Mouse (Mus musculus): ENCODE measurements around the gene Rbfox3. TPM values are rescaled to one million over a fixed set of nuclear protein-coding genes. Genes with fewer than 3 reads are reported as not detected.

The Rbfox3 gene
- polyA plus RNA-seq, 1 experiment from 2014 or later, result 0.35 TPM

- no peak overlapping the region for H3K4me2 ChIP-seq (ENCODE audit: low read depth, low read length)
- H3K9me3 ChIP-seq (ENCODE audit: control insufficient read depth, low read length), result no peaks in the 10 kb centered on the region
- H3K9ac ChIP-seq (ENCODE audit: low read length), result no peak overlapping the region
- no peak overlapping the region for H3K27ac ChIP-seq (ENCODE audit: low read length)
- no peak overlapping the region for H3K4me3 ChIP-seq (ENCODE audit: low read length)
- H3K27me3 ChIP-seq (ENCODE audit: control insufficient read depth, insufficient read depth, low read depth, low read length), result peaks cover 22% of the 10 kb centered on the region
- H3K4me1 ChIP-seq (replicated peaks; ENCODE audit: control insufficient read depth, insufficient read depth, low read length), result no peaks in the 10 kb centered on the region; the same call in 1 of the 2 replicates
- no peaks in the 10 kb centered on the region for H3K36me3 ChIP-seq (ENCODE audit: control insufficient read depth, insufficient read depth, low read length)
- ATAC-seq (ENCODE audit: low read depth), result no peak
- WGBS, result 42% methylated on average over 6 of the region's 6 CpGs
These were observed 408.4 kb downstream of the Rbfox3 start for GRCm38 (mm10) chr11:118502990-118503389.

DNA sequence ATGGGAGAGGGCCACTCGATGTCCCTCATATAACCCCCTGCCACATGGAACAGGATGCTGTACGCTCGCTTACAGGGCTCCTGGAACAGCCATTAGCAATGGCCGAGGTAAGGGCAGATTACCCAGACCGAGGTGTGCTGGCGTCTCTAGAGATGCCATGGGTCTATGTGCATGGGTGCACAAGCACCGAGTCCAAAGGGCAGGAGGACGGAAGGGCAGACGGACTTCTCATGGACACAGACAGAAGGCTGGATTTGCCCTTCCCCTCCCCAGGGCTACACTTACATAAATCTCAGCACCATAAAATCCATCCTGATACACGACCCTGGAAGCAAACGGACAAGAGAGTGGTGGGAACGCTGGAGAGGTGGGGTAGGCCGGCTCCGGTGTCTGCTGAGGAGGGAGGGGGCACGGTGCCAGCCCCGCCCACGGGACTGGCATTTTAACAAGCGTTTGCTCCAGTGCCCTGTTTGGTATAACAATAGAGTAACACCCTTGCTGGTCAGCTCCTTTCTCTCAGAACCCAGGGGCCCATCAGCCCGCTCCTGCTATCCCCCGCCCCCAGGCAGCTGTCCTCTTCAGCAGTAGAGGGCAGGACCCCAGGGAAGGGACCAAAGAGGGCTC is 415.2 kb downstream of the Rbfox3 start:
- no peak overlapping the region for H3K4me2 ChIP-seq (ENCODE audit: low read depth, low read length)
- ATAC-seq (ENCODE audit: low read depth), result no peak

GRCm38 (mm10) chr11:118495065-118495464 is 416.3 kb downstream of the Rbfox3 start:
- Histone ChIP-seq H3K9me3 (ENCODE audit: control insufficient read depth, low read length) (no peaks in the 10 kb centered on the region), H3K27ac (ENCODE audit: low read length) (no peak overlapping the region), H3K9ac (ENCODE audit: low read length) (no peak overlapping the region), H3K36me3 (ENCODE audit: control insufficient read depth, insufficient read depth, low read length) (no peaks in the 10 kb centered on the region), H3K4me2 (ENCODE audit: low read depth, low read length) (no peak overlapping the region), H3K4me3 (ENCODE audit: low read length) (no peak overlapping the region), H3K4me1 (replicated peaks; ENCODE audit: control insufficient read depth, insufficient read depth, low read length) (0 out of 2 replicates have a peak, but pooled peaks cover 2% of the 10 kb centered on the region), H3K27me3 (ENCODE audit: control insufficient read depth, insufficient read depth, low read depth, low read length) (no peaks in the 10 kb centered on the region)
- 32% methylated on average over 5 of the region's 5 CpGs for WGBS
- no peak for ATAC-seq (ENCODE audit: low read depth)

More for the DNA sequence above, 415.2 kb downstream of the Rbfox3 start:
- H3K4me3 ChIP-seq (ENCODE audit: low read length), result no peak overlapping the region
- H3K27me3 ChIP-seq (ENCODE audit: control insufficient read depth, insufficient read depth, low read depth, low read length), result no peaks in the 10 kb centered on the region
- H3K4me1 ChIP-seq (replicated peaks; ENCODE audit: control insufficient read depth, insufficient read depth, low read length), result no peaks in the 10 kb centered on the region
- H3K27ac ChIP-seq (ENCODE audit: low read length), result no peak overlapping the region
- no peak overlapping the region for H3K9ac ChIP-seq (ENCODE audit: low read length)
- WGBS, result 67% methylated on average over 20 of the region's 20 CpGs
- H3K9me3 ChIP-seq (ENCODE audit: control insufficient read depth, low read length), result no peaks in the 10 kb centered on the region
- H3K36me3 ChIP-seq (ENCODE audit: control insufficient read depth, insufficient read depth, low read length), result no peaks in the 10 kb centered on the region

DNA sequence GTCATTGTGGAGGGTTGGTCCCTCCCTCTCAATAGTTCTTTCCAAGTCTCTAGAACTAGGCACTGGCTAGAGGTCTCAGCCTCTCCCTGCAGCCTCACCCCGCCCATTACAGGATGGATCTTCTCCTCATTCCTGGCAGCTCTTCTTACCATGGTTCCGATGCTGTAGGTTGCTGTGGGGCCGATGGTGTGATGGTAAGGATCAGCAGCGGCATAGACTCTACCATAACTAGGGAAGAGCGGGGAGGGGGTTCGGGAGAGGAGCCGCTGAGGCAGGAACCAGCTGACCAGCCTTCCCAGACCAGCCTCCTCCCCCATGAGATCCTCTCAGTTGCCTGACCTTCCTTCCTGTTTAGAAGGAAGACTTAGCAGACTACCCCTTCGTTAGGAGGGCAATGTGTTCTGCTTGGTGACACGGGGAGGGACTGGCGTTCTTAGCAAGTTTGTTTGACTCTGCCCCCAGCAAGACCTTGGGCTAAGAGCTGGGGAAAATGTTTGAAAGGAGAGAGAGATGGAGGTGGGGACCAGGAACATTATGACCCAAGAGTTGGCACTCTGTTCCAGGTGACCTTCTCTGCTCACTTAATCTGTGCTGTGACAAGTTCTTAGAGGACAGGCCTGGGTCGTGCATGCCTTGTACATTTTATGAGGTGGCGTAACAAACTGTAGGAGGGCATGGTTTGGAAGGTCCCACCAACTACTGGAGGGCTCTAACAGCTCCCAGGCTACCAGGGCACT is 417.2 kb downstream of the Rbfox3 start:
- Histone ChIP-seq H3K9me3 (ENCODE audit: control insufficient read depth, low read length) (no peaks in the 10 kb centered on the region), H3K9ac (ENCODE audit: low read length) (no peak overlapping the region), H3K4me2 (ENCODE audit: low read depth, low read length) (no peak overlapping the region), H3K27me3 (ENCODE audit: control insufficient read depth, insufficient read depth, low read depth, low read length) (no peaks in the 10 kb centered on the region), H3K4me1 (replicated peaks; ENCODE audit: control insufficient read depth, insufficient read depth, low read length) (0 out of 2 replicates have a peak, but pooled peaks cover 2% of the 10 kb centered on the region), H3K27ac (ENCODE audit: low read length) (peak overlapping the region; percentile 43; the same call in 1 of the 2 replicates), H3K4me3 (ENCODE audit: low read length) (no peak overlapping the region), H3K36me3 (ENCODE audit: control insufficient read depth, insufficient read depth, low read length) (no peaks in the 10 kb centered on the region)
- no peak for ATAC-seq (ENCODE audit: low read depth)
- 65% methylated on average over 12 of the region's 12 CpGs for WGBS

DNA sequence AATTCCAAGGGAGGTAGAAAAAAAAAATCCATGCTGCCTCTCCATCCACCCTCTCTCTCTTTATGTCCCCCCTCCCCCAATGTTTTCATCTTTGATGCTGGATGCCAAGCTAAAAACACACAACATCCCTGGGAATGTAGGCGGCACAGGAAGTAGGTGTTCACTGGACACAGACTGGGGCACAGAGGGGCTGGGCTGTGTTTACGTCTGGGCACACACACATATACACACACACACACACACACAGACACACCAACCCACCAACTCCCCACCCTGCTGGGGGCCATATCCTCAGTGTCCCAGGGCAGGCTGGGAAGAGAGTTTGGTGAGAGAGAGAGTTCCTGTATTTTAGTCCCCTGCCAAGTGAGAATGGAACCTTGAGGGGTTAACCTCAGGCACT is 417.9 kb downstream of the Rbfox3 start:
- H3K9ac ChIP-seq (ENCODE audit: low read length), result no peak overlapping the region
- no peak overlapping the region for H3K4me3 ChIP-seq (ENCODE audit: low read length)
- no peaks in the 10 kb centered on the region for H3K36me3 ChIP-seq (ENCODE audit: control insufficient read depth, insufficient read depth, low read length)
- 58% methylated on average over 2 of the region's 2 CpGs for WGBS
- 0 out of 2 replicates have a peak, but pooled peaks cover 2% of the 10 kb centered on the region for H3K4me1 ChIP-seq (replicated peaks; ENCODE audit: control insufficient read depth, insufficient read depth, low read length)
- ATAC-seq (ENCODE audit: low read depth), result no peak
- H3K27ac ChIP-seq (ENCODE audit: low read length), result peak overlapping the region; percentile 47
- H3K27me3 ChIP-seq (ENCODE audit: control insufficient read depth, insufficient read depth, low read depth, low read length), result no peaks in the 10 kb centered on the region
- no peaks in the 10 kb centered on the region for H3K9me3 ChIP-seq (ENCODE audit: control insufficient read depth, low read length)
- no peak overlapping the region for H3K4me2 ChIP-seq (ENCODE audit: low read depth, low read length)

DNA sequence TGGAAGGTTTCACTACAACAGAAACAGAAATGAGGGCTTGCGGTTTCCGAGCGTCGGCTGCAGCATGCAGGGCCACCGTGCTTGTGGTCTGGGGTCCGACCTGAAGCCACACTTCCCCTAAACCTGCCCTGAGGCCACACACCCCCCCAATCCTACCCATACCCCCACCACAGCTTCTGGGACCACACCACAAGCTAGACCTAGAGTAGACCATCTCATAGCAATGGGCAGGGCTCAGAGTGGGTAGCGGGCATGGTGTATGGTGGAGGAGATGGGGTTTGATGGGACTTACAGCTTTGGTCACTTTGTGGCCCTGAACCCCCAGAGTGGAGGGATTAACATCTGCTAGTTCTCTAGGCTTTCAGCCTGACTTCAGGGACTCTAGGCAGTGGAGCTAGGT is 420.2 kb downstream of the Rbfox3 start:
- Histone ChIP-seq H3K4me2 (ENCODE audit: low read depth, low read length) (no peak overlapping the region), H3K27me3 (ENCODE audit: control insufficient read depth, insufficient read depth, low read depth, low read length) (no peaks in the 10 kb centered on the region), H3K27ac (ENCODE audit: low read length) (no peak overlapping the region), H3K9me3 (ENCODE audit: control insufficient read depth, low read length) (no peaks in the 10 kb centered on the region), H3K4me1 (replicated peaks; ENCODE audit: control insufficient read depth, insufficient read depth, low read length) (0 out of 2 replicates have a peak, but pooled peaks cover 2% of the 10 kb centered on the region), H3K4me3 (ENCODE audit: low read length) (no peak overlapping the region), H3K36me3 (ENCODE audit: control insufficient read depth, insufficient read depth, low read length) (peaks cover 7% of the 10 kb centered on the region; the same call in 1 of the 2 replicates), H3K9ac (ENCODE audit: low read length) (no peak overlapping the region)
- ATAC-seq (ENCODE audit: low read depth), result no peak
- WGBS, result 79% methylated on average over 7 of the region's 7 CpGs

GRCm38 (mm10) chr11:118490566-118491218 is 420.7 kb downstream of the Rbfox3 start:
- Histone ChIP-seq H3K4me3 (ENCODE audit: low read length) (no peak overlapping the region), H3K9me3 (ENCODE audit: control insufficient read depth, low read length) (no peaks in the 10 kb centered on the region), H3K4me2 (ENCODE audit: low read depth, low read length) (peak overlapping the region; percentile 45), H3K9ac (ENCODE audit: low read length) (peak overlapping the region; percentile 46), H3K36me3 (ENCODE audit: control insufficient read depth, insufficient read depth, low read length) (peaks cover 7% of the 10 kb centered on the region; the same call in 1 of the 2 replicates), H3K4me1 (replicated peaks; ENCODE audit: control insufficient read depth, insufficient read depth, low read length) (0 out of 2 replicates have a peak, but pooled peaks cover 2% of the 10 kb centered on the region), H3K27me3 (ENCODE audit: control insufficient read depth, insufficient read depth, low read depth, low read length) (no peaks in the 10 kb centered on the region), H3K27ac (ENCODE audit: low read length) (no peak overlapping the region)
- peak; percentile 70; the same call in 1 of the 2 replicates for ATAC-seq (ENCODE audit: low read depth)
- WGBS, result 21% methylated on average over 22 of the region's 22 CpGs

DNA sequence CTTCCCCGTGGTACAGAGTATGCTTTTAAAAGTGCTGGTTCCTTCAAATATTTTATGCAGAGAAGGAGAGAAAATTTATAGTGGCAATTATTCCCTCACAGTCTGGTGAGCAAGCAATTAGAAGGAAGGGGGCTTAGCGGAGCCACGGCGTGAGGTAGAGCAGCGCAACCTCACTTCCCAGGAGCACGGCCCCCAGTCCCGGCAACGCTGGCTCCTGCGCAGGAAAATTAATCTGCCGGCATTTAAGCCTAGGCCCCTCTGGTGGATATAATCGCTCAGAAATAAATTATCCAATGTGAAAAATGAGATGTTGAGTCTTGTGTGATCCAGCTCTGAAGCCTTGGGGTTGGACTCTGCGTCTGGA is 422.5 kb downstream of the Rbfox3 start:
- Histone ChIP-seq H3K4me2 (ENCODE audit: low read depth, low read length) (no peak overlapping the region), H3K27ac (ENCODE audit: low read length) (no peak overlapping the region), H3K4me1 (replicated peaks; ENCODE audit: control insufficient read depth, insufficient read depth, low read length) (0 out of 2 replicates have a peak, but pooled peaks cover 2% of the 10 kb centered on the region), H3K36me3 (ENCODE audit: control insufficient read depth, insufficient read depth, low read length) (peaks cover 7% of the 10 kb centered on the region; the same call in 1 of the 2 replicates), H3K27me3 (ENCODE audit: control insufficient read depth, insufficient read depth, low read depth, low read length) (no peaks in the 10 kb centered on the region), H3K9me3 (ENCODE audit: control insufficient read depth, low read length) (no peaks in the 10 kb centered on the region), H3K9ac (ENCODE audit: low read length) (no peak overlapping the region), H3K4me3 (ENCODE audit: low read length) (no peak overlapping the region)
- ATAC-seq (ENCODE audit: low read depth), result no peak
- 78% methylated on average over 12 of the region's 12 CpGs for WGBS

Measured in lung, embryonic 16.5 days (tissue).